Mouse (Mus musculus): ENCODE measurements around the gene Dus4l. TPM values are rescaled to one million over a fixed set of nuclear protein-coding genes. Genes with fewer than 3 reads are reported as not detected.
"Not testable (repeated sequence)": the region's sequence is repeated elsewhere in the genome, so short reads cannot be mapped to it uniquely, and the experiment has no call there.

Dus4l gene
- polyA plus RNA-seq, 1 experiment from 2014 or later = 11.2 TPM

DNA sequence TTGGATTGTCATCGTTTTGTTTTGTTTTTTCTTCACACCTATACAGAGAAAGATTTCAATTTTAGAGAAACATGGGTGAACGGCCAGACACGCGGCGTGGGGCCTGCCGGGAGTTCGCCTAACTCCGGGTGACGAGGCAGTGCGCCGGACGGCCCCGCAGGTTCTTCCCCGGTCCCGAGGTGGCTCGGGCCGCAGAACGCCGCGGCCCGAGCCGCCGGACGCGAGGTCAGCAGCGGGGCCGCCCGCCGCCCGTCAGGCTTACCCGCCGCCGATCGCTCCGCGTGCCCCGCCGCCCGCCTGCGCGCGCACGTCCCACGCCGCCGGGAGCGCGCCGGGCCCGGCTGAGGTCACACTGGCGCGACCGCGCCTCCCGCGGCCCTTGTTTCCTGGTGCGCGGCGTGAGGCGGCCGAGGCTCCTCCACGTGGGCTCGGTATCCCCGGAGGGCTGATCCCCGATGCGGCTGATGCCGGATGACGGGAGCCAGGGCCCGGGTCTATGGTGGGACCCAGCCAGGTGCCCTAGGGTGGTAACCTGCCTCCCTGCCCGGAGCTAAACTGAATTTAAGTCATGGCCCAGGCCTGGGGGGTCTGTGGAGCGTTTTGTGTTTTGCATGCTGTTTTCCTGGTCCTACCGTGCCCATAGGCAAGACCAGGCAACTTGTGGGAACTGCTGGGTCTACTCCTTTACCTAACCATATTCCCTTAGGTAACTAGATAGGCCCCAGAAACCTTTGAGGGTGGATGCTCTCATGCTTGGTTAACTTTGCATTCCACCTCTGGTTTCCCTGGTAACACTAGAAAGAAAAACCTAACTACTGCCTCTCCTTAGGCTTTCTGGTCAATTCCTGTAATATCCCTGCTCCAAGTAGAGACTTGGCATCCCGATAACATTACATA, 20.0 kb downstream of the Dus4l start, which contains the start of gene Bcap29:
Bcap29 (minus strand) TSS at position 316 of the 897 bp plus-strand sequence.
- Histone ChIP-seq H3K27ac (peak within 1 kb of the TSS; percentile 40), H3K9me3 (replicated peaks) (no peaks in the 10 kb centered on the region), H3K9ac (peak within 1 kb of the TSS; percentile 83), H3K36me3 (ENCODE audit: poor library complexity, severe bottlenecking) (peaks cover 4% of the 10 kb centered on the region; the same call in 1 of the 2 replicates), H3K27me3 (no peaks in the 10 kb centered on the region), H3K4me2 (peak within 1 kb of the TSS; percentile 76), H3K4me3 (peak within 1 kb of the TSS; percentile 58), H3K4me1 (peaks cover 8% of the 10 kb centered on the region)
- ATAC-seq = peak; percentile 88
- 2% methylated on average over 64 of the region's 73 CpGs for WGBS

GRCm38 (mm10) chr12:31633970-31634342, 20.7 kb downstream of the Dus4l start:
- Histone ChIP-seq H3K4me3 (peak overlapping the region; percentile 58), H3K9me3 (replicated peaks) (no peaks in the 10 kb centered on the region), H3K27ac (peak overlapping the region; percentile 4; the same call in 1 of the 2 replicates), H3K36me3 (ENCODE audit: poor library complexity, severe bottlenecking) (peaks cover 4% of the 10 kb centered on the region; the same call in 1 of the 2 replicates), H3K4me1 (peaks cover 8% of the 10 kb centered on the region), H3K4me2 (peak overlapping the region; percentile 76), H3K27me3 (no peaks in the 10 kb centered on the region), H3K9ac (peak overlapping the region; percentile 83)
- peak; percentile 14 for ATAC-seq
- 11% methylated on average over 13 of the region's 13 CpGs for WGBS

GRCm38 (mm10) chr12:31628396-31628795, 26.2 kb downstream of the Dus4l start:
- not testable (repeated sequence) for H3K9me3 ChIP-seq (replicated peaks); H3K27me3 ChIP-seq; H3K4me2 ChIP-seq; ATAC-seq; H3K27ac ChIP-seq; H3K4me3 ChIP-seq; H3K4me1 ChIP-seq; H3K9ac ChIP-seq
- H3K36me3 ChIP-seq (ENCODE audit: poor library complexity, severe bottlenecking) = peaks cover 13% of the 10 kb centered on the region; the same call in 1 of the 2 replicates
- 89% methylated on average over 9 of the region's 9 CpGs for WGBS

- 98% methylated on average over 1 of the region's 1 CpGs for WGBS
- no peak overlapping the region for H3K4me3 ChIP-seq
Observed at GRCm38 (mm10) chr12:31625016-31625415, 29.6 kb downstream of the Dus4l start.

DNA sequence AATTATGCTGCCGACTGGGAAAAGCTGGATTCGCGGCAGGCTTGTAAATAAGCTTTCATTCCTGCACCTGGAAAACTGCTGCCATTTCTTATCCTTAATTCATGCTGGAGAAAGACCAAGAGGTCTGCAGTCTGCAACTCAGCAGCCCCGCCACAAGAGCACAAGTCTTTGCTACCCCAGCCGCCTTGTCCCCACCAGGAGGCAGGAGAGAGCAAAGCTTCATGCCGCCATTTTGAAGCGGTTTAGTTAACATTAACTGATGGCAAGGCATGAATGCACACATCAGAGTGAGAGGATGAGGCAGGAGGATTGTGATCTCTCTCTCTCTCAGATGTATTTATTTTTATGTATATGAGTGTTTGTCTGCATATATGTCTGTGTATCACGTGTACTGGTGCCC, 34.5 kb downstream of the Dus4l start:
- no peaks in the 10 kb centered on the region for H3K4me1 ChIP-seq
- no peak overlapping the region for H3K4me2 ChIP-seq
- no peak for ATAC-seq
- H3K9ac ChIP-seq = no peak overlapping the region
- H3K4me3 ChIP-seq = no peak overlapping the region
- WGBS = 89% methylated on average over 8 of the region's 8 CpGs
- no peak overlapping the region for H3K27ac ChIP-seq
- H3K27me3 ChIP-seq = no peaks in the 10 kb centered on the region
- no peaks in the 10 kb centered on the region for H3K9me3 ChIP-seq (replicated peaks)
- H3K36me3 ChIP-seq (ENCODE audit: poor library complexity, severe bottlenecking) = peaks cover 11% of the 10 kb centered on the region

More at GRCm38 (mm10) chr12:31625016-31625415, 29.6 kb downstream of the Dus4l start:
- Histone ChIP-seq H3K4me2 (no peak overlapping the region), H3K4me1 (no peaks in the 10 kb centered on the region), H3K36me3 (ENCODE audit: poor library complexity, severe bottlenecking) (peaks cover 14% of the 10 kb centered on the region; the same call in 1 of the 2 replicates), H3K27ac (no peak overlapping the region), H3K9me3 (replicated peaks) (no peaks in the 10 kb centered on the region), H3K9ac (no peak overlapping the region), H3K27me3 (no peaks in the 10 kb centered on the region)
- ATAC-seq = no peak

GRCm38 (mm10) chr12:31613353-31613752, 41.3 kb downstream of the Dus4l start:
- peaks cover 12% of the 10 kb centered on the region; the same call in 1 of the 2 replicates for H3K36me3 ChIP-seq (ENCODE audit: poor library complexity, severe bottlenecking)
- H3K9ac ChIP-seq = no peak overlapping the region
- no peak overlapping the region for H3K27ac ChIP-seq
- H3K9me3 ChIP-seq (replicated peaks) = no peaks in the 10 kb centered on the region
- H3K4me2 ChIP-seq = no peak overlapping the region
- H3K4me1 ChIP-seq = no peaks in the 10 kb centered on the region
- H3K27me3 ChIP-seq = no peaks in the 10 kb centered on the region
- H3K4me3 ChIP-seq = no peak overlapping the region
- no peak for ATAC-seq
- 58% methylated on average over 4 of the region's 4 CpGs for WGBS

- H3K27ac ChIP-seq = no peak overlapping the region
- no peak overlapping the region for H3K4me2 ChIP-seq
- WGBS = 6% methylated on average over 3 of the region's 3 CpGs
- no peaks in the 10 kb centered on the region for H3K27me3 ChIP-seq
- H3K36me3 ChIP-seq (ENCODE audit: poor library complexity, severe bottlenecking) = no peaks in the 10 kb centered on the region
- H3K4me1 ChIP-seq = no peaks in the 10 kb centered on the region
- ATAC-seq = no peak
- no peak overlapping the region for H3K4me3 ChIP-seq
- H3K9ac ChIP-seq = no peak overlapping the region
- no peaks in the 10 kb centered on the region for H3K9me3 ChIP-seq (replicated peaks)
Observed at GRCm38 (mm10) chr12:31608138-31608537, 46.5 kb downstream of the Dus4l start.

- no peaks in the 10 kb centered on the region for H3K36me3 ChIP-seq (ENCODE audit: poor library complexity, severe bottlenecking)
- H3K27ac ChIP-seq = no peak overlapping the region
- no peaks in the 10 kb centered on the region for H3K27me3 ChIP-seq
- H3K9ac ChIP-seq = no peak overlapping the region
- no peaks in the 10 kb centered on the region for H3K9me3 ChIP-seq (replicated peaks)
- H3K4me2 ChIP-seq = no peak overlapping the region
- ATAC-seq = no peak
- H3K4me3 ChIP-seq = no peak overlapping the region
- WGBS = 82% methylated on average over 3 of the region's 3 CpGs
- H3K4me1 ChIP-seq = no peaks in the 10 kb centered on the region
Observed at GRCm38 (mm10) chr12:31604894-31605293, 49.7 kb downstream of the Dus4l start.

DNA sequence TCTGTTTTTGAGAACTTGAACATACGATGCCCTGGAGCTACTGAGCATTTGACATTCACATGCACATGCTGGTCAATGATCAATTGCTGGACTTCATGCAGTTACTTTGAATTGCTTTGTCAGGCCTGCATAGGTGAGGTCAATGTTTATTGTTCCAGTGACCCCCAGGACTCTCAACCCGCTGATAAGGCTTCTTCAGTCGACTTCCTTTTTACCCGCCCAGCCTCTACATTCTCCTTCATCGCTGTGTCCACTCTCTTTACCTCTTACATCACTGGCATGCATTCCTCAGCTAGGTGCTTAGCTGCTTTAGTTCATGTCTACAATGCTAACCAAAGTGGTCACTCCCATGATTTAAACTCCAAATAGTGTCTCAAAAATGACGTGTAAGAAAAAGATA, 51.0 kb downstream of the Dus4l start:
- no peak overlapping the region for H3K27ac ChIP-seq
- H3K27me3 ChIP-seq = no peaks in the 10 kb centered on the region
- no peaks in the 10 kb centered on the region for H3K9me3 ChIP-seq (replicated peaks)
- H3K4me2 ChIP-seq = no peak overlapping the region
- no peak overlapping the region for H3K9ac ChIP-seq
- ATAC-seq = no peak
- H3K4me3 ChIP-seq = no peak overlapping the region
- no peaks in the 10 kb centered on the region for H3K4me1 ChIP-seq
- 76% methylated on average over 6 of the region's 6 CpGs for WGBS
- H3K36me3 ChIP-seq (ENCODE audit: poor library complexity, severe bottlenecking) = no peaks in the 10 kb centered on the region

DNA sequence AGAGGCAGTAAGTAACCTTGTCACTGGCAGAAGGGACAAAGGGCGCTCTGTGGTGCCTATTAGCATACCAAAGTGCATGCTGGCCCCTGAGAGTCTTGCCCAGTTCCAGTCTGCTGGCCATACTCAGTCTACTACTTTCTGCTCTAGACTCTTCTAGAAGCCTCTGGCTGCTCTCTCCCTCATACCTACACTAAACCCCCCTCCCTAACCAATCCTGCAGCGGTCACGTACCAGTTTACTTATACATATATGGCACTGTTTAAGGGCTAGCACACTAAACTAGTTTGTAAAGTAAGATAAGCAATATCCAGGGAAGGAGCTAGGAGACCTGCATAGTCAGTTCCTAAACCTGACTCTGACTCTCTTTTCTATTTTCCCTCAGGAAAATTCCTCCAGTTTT, 60.3 kb downstream of the Dus4l start:
- Histone ChIP-seq H3K4me2 (no peak overlapping the region), H3K36me3 (ENCODE audit: poor library complexity, severe bottlenecking) (0 out of 2 replicates have a peak, but pooled peaks cover 4% of the 10 kb centered on the region)
- 83% methylated on average over 3 of the region's 3 CpGs for WGBS

DNA sequence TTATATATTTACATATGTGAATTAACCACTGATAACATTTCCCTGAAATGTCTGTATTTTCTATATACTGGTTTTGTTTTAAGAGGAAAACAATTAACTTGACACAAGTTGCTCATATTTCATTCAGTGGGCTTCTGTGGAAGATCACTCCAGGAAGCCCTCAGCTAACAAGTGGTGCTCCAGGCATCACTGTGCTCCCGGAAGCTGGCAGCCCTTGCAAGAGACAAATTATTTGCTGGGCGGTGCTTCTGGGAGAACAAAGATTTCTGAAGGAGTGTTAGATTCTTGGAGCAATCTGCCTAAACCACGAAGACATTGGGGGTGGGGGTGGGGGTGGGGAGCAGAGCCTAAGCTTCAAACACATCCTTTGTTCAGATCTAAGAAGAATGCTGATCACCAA, 62.6 kb downstream of the Dus4l start:
- no peak overlapping the region for H3K27ac ChIP-seq
- no peak overlapping the region for H3K4me2 ChIP-seq
- 0 out of 2 replicates have a peak, but pooled peaks cover 4% of the 10 kb centered on the region for H3K36me3 ChIP-seq (ENCODE audit: poor library complexity, severe bottlenecking)
- 26% methylated on average over 3 of the region's 3 CpGs for WGBS
- H3K9ac ChIP-seq = no peak overlapping the region
- H3K4me3 ChIP-seq = no peak overlapping the region
- H3K9me3 ChIP-seq (replicated peaks) = no peaks in the 10 kb centered on the region
- ATAC-seq = no peak
- H3K4me1 ChIP-seq = no peaks in the 10 kb centered on the region
- no peaks in the 10 kb centered on the region for H3K27me3 ChIP-seq

More for the DNA sequence above, 60.3 kb downstream of the Dus4l start:
- H3K27me3 ChIP-seq = no peaks in the 10 kb centered on the region
- H3K27ac ChIP-seq = no peak overlapping the region
- no peak overlapping the region for H3K4me3 ChIP-seq
- no peaks in the 10 kb centered on the region for H3K9me3 ChIP-seq (replicated peaks)
- no peak for ATAC-seq
- no peak overlapping the region for H3K9ac ChIP-seq
- H3K4me1 ChIP-seq = no peaks in the 10 kb centered on the region
